Mouse (Mus musculus) frontal cortex, adult (tissue): ENCODE measurements around the gene Muc1.
"Not testable (repeated sequence)": the region's sequence is repeated elsewhere in the genome, so short reads cannot be mapped to it uniquely, and the experiment has no call there.

Experiments
- ATAC-seq: cut with Nextera tagmentation; 2 replicates; pipeline ENCODE4 v1.9.2; 2017; ENCODE audit warnings: mild to moderate bottlenecking, moderate library complexity, mixed read lengths; ENCODE audit not compliant: low TSS enrichment

Gene Muc1

GRCm38 (mm10) chr3:89209731-89210130 lies 19.1 kb upstream of the Muc1 start:
- ATAC-seq = no peak

- no peak for ATAC-seq
Observed at GRCm38 (mm10) chr3:89210162-89210561, 18.7 kb upstream of the Muc1 start.

- ATAC-seq = no peak
Observed at GRCm38 (mm10) chr3:89210731-89211130, 18.1 kb upstream of the Muc1 start.

- ATAC-seq = peak; percentile 80
Observed at GRCm38 (mm10) chr3:89213803-89214530, 14.9 kb upstream of the Muc1 start.

GRCm38 (mm10) chr3:89214681-89215411 lies 14.0 kb upstream of the Muc1 start, which contains the start of gene Thbs3:
Thbs3 (plus strand) TSS chr3:89215180.
- ATAC-seq = no peak

GRCm38 (mm10) chr3:89215853-89216252 lies 13.0 kb upstream of the Muc1 start:
- peak; percentile 45 for ATAC-seq

GRCm38 (mm10) chr3:89216407-89216806 lies 12.4 kb upstream of the Muc1 start:
- not testable (repeated sequence) for ATAC-seq

- no peak for ATAC-seq
Observed at GRCm38 (mm10) chr3:89218271-89218670, 10.6 kb upstream of the Muc1 start.

- ATAC-seq = no peak
Observed at GRCm38 (mm10) chr3:89219546-89219945, 9.3 kb upstream of the Muc1 start.

- peak; percentile 51; the same call in 1 of the 2 replicates for ATAC-seq
Observed at GRCm38 (mm10) chr3:89221167-89221566, 7.7 kb upstream of the Muc1 start.

- ATAC-seq = no peak
Observed at GRCm38 (mm10) chr3:89224796-89225195, 4.1 kb upstream of the Muc1 start.

GRCm38 (mm10) chr3:89225321-89225815 lies 3.5 kb upstream of the Muc1 start:
- ATAC-seq = no peak

- ATAC-seq = 0 out of 2 replicates have a peak, but pooled peaks have one; percentile 4
Observed at GRCm38 (mm10) chr3:89225918-89226317, 2.9 kb upstream of the Muc1 start.

- no peak for ATAC-seq
Observed at GRCm38 (mm10) chr3:89226361-89226760, 2.5 kb upstream of the Muc1 start.

- ATAC-seq = no peak
Observed at GRCm38 (mm10) chr3:89226900-89227299, 2.0 kb upstream of the Muc1 start, which contains the start of gene Mtx1. Mtx1 (minus strand) TSS chr3:89227088.

- ATAC-seq = peak; percentile 71
Observed at GRCm38 (mm10) chr3:89227307-89228179, 1.3 kb upstream of the Muc1 start.

GRCm38 (mm10) chr3:89228180-89228549 lies 692 bp upstream of the Muc1 start:
- peak; percentile 51 for ATAC-seq

- ATAC-seq = no peak
Observed at GRCm38 (mm10) chr3:89229276-89229675, 419 bp downstream of the Muc1 start.

GRCm38 (mm10) chr3:89230561-89230960 lies 1.7 kb downstream of the Muc1 start:
- ATAC-seq = no peak

GRCm38 (mm10) chr3:89231345-89231744 lies 2.5 kb downstream of the Muc1 start:
- ATAC-seq = no peak

- ATAC-seq = no peak
Observed at GRCm38 (mm10) chr3:89231772-89232275, 3.0 kb downstream of the Muc1 start.

GRCm38 (mm10) chr3:89232614-89233013 lies 3.8 kb downstream of the Muc1 start:
- ATAC-seq = no peak
